Mouse (Mus musculus): Measurements from ENCODE around the gene Klhl7. TPM values are rescaled to one million over a fixed set of nuclear protein-coding genes. Genes with fewer than 3 reads are reported as not detected.

The Klhl7 gene
- polyA plus RNA-seq, 1 experiment: 0.28 TPM

- H3K4me1 ChIP-seq (ENCODE audit: control insufficient read depth, insufficient read depth, insufficient read length, low read length): no peaks in the 10 kb centered on the region
- H3K36me3 ChIP-seq (ENCODE audit: control insufficient read depth, insufficient read depth, low read length): no peaks in the 10 kb centered on the region
- H3K4me3 ChIP-seq (ENCODE audit: low read depth, low read length): no peak overlapping the region
- no peaks in the 10 kb centered on the region for H3K27me3 ChIP-seq (ENCODE audit: control insufficient read depth, insufficient read depth, low read length)
- no peak overlapping the region for H3K27ac ChIP-seq (ENCODE audit: insufficient read depth, low read depth, low read length)
- 72% methylated on average over 4 of the region's 4 CpGs for WGBS
- TF ChIP-seq POLR2A (IDR thresholded peaks at IDR 0.05; ENCODE audit: low read depth, low read length) (no peak), CTCF (IDR thresholded peaks at IDR 0.05; ENCODE audit: extremely low read depth, insufficient read length, insufficient replicate concordance, low read depth, low read length) (no peak)
These were observed 100.6 kb downstream of the Klhl7 start for GRCm38 (mm10) chr5:24201006-24201405.

- Histone ChIP-seq H3K27me3 (ENCODE audit: control insufficient read depth, insufficient read depth, low read length) (no peaks in the 10 kb centered on the region), H3K27ac (ENCODE audit: insufficient read depth, low read depth, low read length) (no peak overlapping the region), H3K36me3 (ENCODE audit: control insufficient read depth, insufficient read depth, low read length) (no peaks in the 10 kb centered on the region), H3K4me1 (ENCODE audit: control insufficient read depth, insufficient read depth, insufficient read length, low read length) (no peaks in the 10 kb centered on the region), H3K4me3 (ENCODE audit: low read depth, low read length) (no peak overlapping the region)
- WGBS: 75% methylated on average over 5 of the region's 5 CpGs
- no peak for TF ChIP-seq POLR2A (IDR thresholded peaks at IDR 0.05; ENCODE audit: low read depth, low read length)
- TF ChIP-seq CTCF (IDR thresholded peaks at IDR 0.05; ENCODE audit: extremely low read depth, insufficient read length, insufficient replicate concordance, low read depth, low read length): no peak
These were observed 102.1 kb downstream of the Klhl7 start for GRCm38 (mm10) chr5:24202492-24202891.

GRCm38 (mm10) chr5:24203266-24203665 is 102.9 kb downstream of the Klhl7 start:
- Histone ChIP-seq H3K4me3 (ENCODE audit: low read depth, low read length) (no peak overlapping the region), H3K4me1 (ENCODE audit: control insufficient read depth, insufficient read depth, insufficient read length, low read length) (no peaks in the 10 kb centered on the region), H3K36me3 (ENCODE audit: control insufficient read depth, insufficient read depth, low read length) (no peaks in the 10 kb centered on the region), H3K27me3 (ENCODE audit: control insufficient read depth, insufficient read depth, low read length) (no peaks in the 10 kb centered on the region), H3K27ac (ENCODE audit: insufficient read depth, low read depth, low read length) (no peak overlapping the region)
- WGBS: 82% methylated on average over 5 of the region's 5 CpGs
- no peak for TF ChIP-seq POLR2A (IDR thresholded peaks at IDR 0.05; ENCODE audit: low read depth, low read length)
- TF ChIP-seq CTCF (IDR thresholded peaks at IDR 0.05; ENCODE audit: extremely low read depth, insufficient read length, insufficient replicate concordance, low read depth, low read length): no peak

GRCm38 (mm10) chr5:24207965-24208364 is 107.6 kb downstream of the Klhl7 start:
- no peaks in the 10 kb centered on the region for H3K4me1 ChIP-seq (ENCODE audit: control insufficient read depth, insufficient read depth, insufficient read length, low read length)
- H3K4me3 ChIP-seq (ENCODE audit: low read depth, low read length): no peak overlapping the region
- 67% methylated on average over 10 of the region's 10 CpGs for WGBS

GRCm38 (mm10) chr5:24208505-24208904 is 108.1 kb downstream of the Klhl7 start:
- Histone ChIP-seq H3K36me3 (ENCODE audit: control insufficient read depth, insufficient read depth, low read length) (no peaks in the 10 kb centered on the region), H3K27ac (ENCODE audit: insufficient read depth, low read depth, low read length) (no peak overlapping the region), H3K4me3 (ENCODE audit: low read depth, low read length) (no peak overlapping the region), H3K4me1 (ENCODE audit: control insufficient read depth, insufficient read depth, insufficient read length, low read length) (no peaks in the 10 kb centered on the region), H3K27me3 (ENCODE audit: control insufficient read depth, insufficient read depth, low read length) (no peaks in the 10 kb centered on the region)
- WGBS: 81% methylated on average over 5 of the region's 5 CpGs
- TF ChIP-seq POLR2A (IDR thresholded peaks at IDR 0.05; ENCODE audit: low read depth, low read length): no peak
- no peak for TF ChIP-seq CTCF (IDR thresholded peaks at IDR 0.05; ENCODE audit: extremely low read depth, insufficient read length, insufficient replicate concordance, low read depth, low read length)

More at GRCm38 (mm10) chr5:24207965-24208364, 107.6 kb downstream of the Klhl7 start:
- Histone ChIP-seq H3K27ac (ENCODE audit: insufficient read depth, low read depth, low read length) (no peak overlapping the region), H3K36me3 (ENCODE audit: control insufficient read depth, insufficient read depth, low read length) (no peaks in the 10 kb centered on the region), H3K27me3 (ENCODE audit: control insufficient read depth, insufficient read depth, low read length) (no peaks in the 10 kb centered on the region)
- TF ChIP-seq POLR2A (IDR thresholded peaks at IDR 0.05; ENCODE audit: low read depth, low read length): no peak
- no peak for TF ChIP-seq CTCF (IDR thresholded peaks at IDR 0.05; ENCODE audit: extremely low read depth, insufficient read length, insufficient replicate concordance, low read depth, low read length)

Other genes starting within 250 kb of the Klhl7 start
- 0.96 and 1.1 TPM in 2 replicates for gene Fam126a, start 69.9 kb upstream of the Klhl7 start, polyA plus RNA-seq (2012; rRNA removed)
- 1.4 and 2.5 TPM in 2 replicates for gene Nupl2, start 64.4 kb downstream of the Klhl7 start, polyA plus RNA-seq (2012; rRNA removed)

Data from small intestine, adult 2 months (tissue).